8 mouse cellular contexts compared by ENCODE assay signal in the genomic region with DNA sequence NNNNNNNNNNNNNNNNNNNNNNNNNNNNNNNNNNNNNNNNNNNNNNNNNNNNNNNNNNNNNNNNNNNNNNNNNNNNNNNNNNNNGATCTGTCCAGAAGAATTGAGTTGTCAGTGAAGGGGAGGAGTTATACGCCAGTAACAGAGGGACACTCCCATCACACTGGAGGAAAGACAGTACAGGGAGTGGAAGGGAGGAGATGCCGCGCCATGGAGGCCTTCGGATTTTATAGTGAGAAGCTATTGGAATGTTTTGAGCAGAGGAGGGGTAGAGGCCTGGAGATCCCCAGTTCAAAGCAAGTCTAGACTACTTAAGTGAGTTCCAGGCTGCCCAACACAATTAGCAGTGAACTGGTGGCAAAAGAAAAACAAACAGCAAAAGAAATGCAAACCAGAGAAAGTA. TPM values are rescaled to one million over a fixed set of nuclear protein-coding genes. Genes with fewer than 3 reads are reported as not detected.
A peak's percentile ranks its signal among the peaks of the same experiment; 100 is the strongest.
DNase-seq lines count a peak whose midpoint lies in the region; ATAC-seq lines count a peak whose summit lies in the region.

No protein-coding gene starts in this region.

- H3K9ac ChIP-seq in heart, embryonic 11.5 days (ENCODE audit: low read depth, low read length) = peak overlapping the region; percentile 56; the same call in 1 of the 2 replicates
- no peak overlapping the region for H3K9ac ChIP-seq in kidney, embryonic 14.5 days (ENCODE audit: low read depth, low read length)
- peak overlapping the region; percentile 58 for H3K9ac ChIP-seq in stomach, embryonic 16.5 days (ENCODE audit: low read length)

- H3K27me3 ChIP-seq in heart, embryonic 11.5 days (ENCODE audit: control insufficient read depth, insufficient read depth, low read length) = no peaks in the 10 kb centered on the region
- no peaks in the 10 kb centered on the region for H3K27me3 ChIP-seq in kidney, embryonic 14.5 days (ENCODE audit: control insufficient read depth, insufficient read depth, low read length)
- no peaks in the 10 kb centered on the region for H3K27me3 ChIP-seq in stomach, embryonic 16.5 days (ENCODE audit: control insufficient read depth, insufficient read depth, low read length)

- no peaks in the 10 kb centered on the region for H3K9me3 ChIP-seq in heart, embryonic 11.5 days (replicated peaks; ENCODE audit: control insufficient read depth, low read length)
- H3K9me3 ChIP-seq in kidney, embryonic 14.5 days (ENCODE audit: control insufficient read depth, low read length) = no peaks in the 10 kb centered on the region
- H3K9me3 ChIP-seq in stomach, embryonic 16.5 days (replicated peaks; ENCODE audit: control insufficient read depth, low read length) = no peaks in the 10 kb centered on the region

- ATAC-seq in frontal cortex, adult (ENCODE audit: low TSS enrichment) = peak; percentile 69; the same call in 1 of the 2 replicates
- ATAC-seq in heart, embryonic 11.5 days (replicated peaks; ENCODE audit: insufficient number of reproducible peaks, low FRiP score, low TSS enrichment) = no peak
- peak; percentile 82 for ATAC-seq in kidney, embryonic 14.5 days (ENCODE audit: low FRiP score, low TSS enrichment)
- ATAC-seq in stomach, embryonic 16.5 days (ENCODE audit: insufficient read depth, low FRiP score) = peak; percentile 58; the same call in 1 of the 2 replicates
- ATAC-seq in granulocyte monocyte progenitor cell, adult 5-6 weeks (replicated peaks; ENCODE audit: poor library complexity, severe bottlenecking) = no peak; the same call in 1 of the 2 replicates

- H3K27ac ChIP-seq in heart, embryonic 11.5 days (ENCODE audit: low read depth, low read length) = peak overlapping the region; percentile 71
- peak overlapping the region; percentile 68; the same call in 1 of the 2 replicates for H3K27ac ChIP-seq in kidney, embryonic 14.5 days (ENCODE audit: low read depth, low read length)
- H3K27ac ChIP-seq in stomach, embryonic 16.5 days (ENCODE audit: low read length) = peak overlapping the region; percentile 85

- H3K4me2 ChIP-seq in heart, embryonic 11.5 days = peak overlapping the region; percentile 61
- H3K4me2 ChIP-seq in kidney, embryonic 14.5 days (replicated peaks; ENCODE audit: low read depth, low read length) = peak overlapping the region; percentile 33
- H3K4me2 ChIP-seq in stomach, embryonic 16.5 days (ENCODE audit: low read depth, low read length) = peak overlapping the region; percentile 46

- DNase-seq in frontal cortex, adult 2 months (ENCODE audit: extremely low spot score in 1 of 2, low spot score in 1 of 2) = no peak
- peak; percentile 65 for DNase-seq in embryo, embryonic 11 days
- peak; percentile 44 for DNase-seq in lung, postnatal 36 days

- H3K4me3 ChIP-seq in heart, embryonic 11.5 days (ENCODE audit: low read depth, low read length) = peak overlapping the region; percentile 21; the same call in 1 of the 2 replicates
- peak overlapping the region; percentile 15; the same call in 1 of the 2 replicates for H3K4me3 ChIP-seq in kidney, embryonic 14.5 days (ENCODE audit: low read length)
- peak overlapping the region; percentile 30 for H3K4me3 ChIP-seq in stomach, embryonic 16.5 days (replicated peaks; ENCODE audit: low read length)

- no peaks in the 10 kb centered on the region for H3K4me1 ChIP-seq in heart, embryonic 11.5 days (ENCODE audit: control insufficient read depth, insufficient read depth, low read length)
- H3K4me1 ChIP-seq in kidney, embryonic 14.5 days (ENCODE audit: control insufficient read depth, insufficient read depth, low read length) = no peaks in the 10 kb centered on the region
- H3K4me1 ChIP-seq in stomach, embryonic 16.5 days (ENCODE audit: control insufficient read depth, insufficient read depth, low read length) = 0 out of 2 replicates have a peak, but pooled peaks cover 2% of the 10 kb centered on the region

- WGBS in heart, embryonic 11.5 days (ENCODE audit: insufficient replicate concordance) = 4% methylated on average over 4 of the region's 4 CpGs
- WGBS in kidney, embryonic 14.5 days = 6% methylated on average over 4 of the region's 4 CpGs
- WGBS in stomach, embryonic 16.5 days = 9% methylated on average over 4 of the region's 4 CpGs

- no peaks in the 10 kb centered on the region for H3K36me3 ChIP-seq in heart, embryonic 11.5 days (ENCODE audit: control insufficient read depth, insufficient read depth, low read length)
- no peaks in the 10 kb centered on the region for H3K36me3 ChIP-seq in kidney, embryonic 14.5 days (ENCODE audit: control insufficient read depth, insufficient read depth, low read length)
- no peaks in the 10 kb centered on the region for H3K36me3 ChIP-seq in stomach, embryonic 16.5 days (ENCODE audit: control insufficient read depth, insufficient read depth, low read length)

RNA-seq across cellular contexts. Expression of gene Pum1, which starts 33.7 kb away (rescaled TPM):
- polyA plus RNA-seq in frontal cortex, adult 2 months (2012; rRNA removed) = 58.5 and 62.7 TPM in 2 replicates
- 64.8 and 68.3 TPM in 2 replicates for polyA plus RNA-seq in heart, embryonic 11.5 days (2014; fragmentation: Nextera tagmentation; extraction: Ambion mirVana)
- polyA plus RNA-seq in kidney, embryonic 14.5 days (2014; fragmentation: Nextera tagmentation; extraction: Ambion mirVana) = 83.2 and 117 TPM in 2 replicates
- 73.3 and 79.7 TPM in 2 replicates for polyA plus RNA-seq in stomach, embryonic 16.5 days (2015; fragmentation: Nextera tagmentation; extraction: Ambion mirVana)
- total RNA-seq in granulocyte monocyte progenitor cell, adult 5-6 weeks (2014; fragmentation: Nextera tagmentation) = 46.9 and 56.5 TPM in 2 replicates
- 40.2 and 43.3 TPM in 2 replicates for total RNA-seq in granulocyte monocyte progenitor cell, adult 5-6 weeks (2017)

RNA-seq across cellular contexts. Expression of gene Nkain1, which starts 55.4 kb away (rescaled TPM):
- 31.9 and 34.2 TPM in 2 replicates for polyA plus RNA-seq in frontal cortex, adult 2 months (2012; rRNA removed)
- 1.5 and 1.9 TPM in 2 replicates for polyA plus RNA-seq in heart, embryonic 11.5 days (2014; fragmentation: Nextera tagmentation; extraction: Ambion mirVana)
- polyA plus RNA-seq in kidney, embryonic 14.5 days (2014; fragmentation: Nextera tagmentation; extraction: Ambion mirVana) = 6.7 and 17.2 TPM in 2 replicates
- 0.31 TPM in 1 of 2 replicates, not detected in the other for polyA plus RNA-seq in stomach, embryonic 16.5 days (2015; fragmentation: Nextera tagmentation; extraction: Ambion mirVana)
- not detected in 2 replicates for total RNA-seq in granulocyte monocyte progenitor cell, adult 5-6 weeks (2014; fragmentation: Nextera tagmentation)
- not detected in 2 replicates for total RNA-seq in granulocyte monocyte progenitor cell, adult 5-6 weeks (2017)

Comparison
In these comparisons a context has a peak if more than half of its experiments do, and no peak if none do; other contexts are left out.
1. ATAC-seq: peak in frontal cortex, adult (single experiment), kidney, embryonic 14.5 days (single experiment) and stomach, embryonic 16.5 days (single experiment); none in heart, embryonic 11.5 days (single experiment) and granulocyte monocyte progenitor cell, adult 5-6 weeks (single experiment).
2. DNase-seq: peak in embryo, embryonic 11 days (single experiment) and lung, postnatal 36 days (single experiment); none in frontal cortex, adult 2 months (0 of 2).
3. Peak in every context shown above with its lines, with median percentiles within 50 percentile points of each other: H3K27ac ChIP-seq, H3K4me2 ChIP-seq and H3K4me3 ChIP-seq.